Mouse (Mus musculus): ENCODE data around the gene Iqce.

- TF ChIP-seq REST (IDR thresholded peaks at IDR 0.05; ENCODE audit: insufficient read depth, insufficient read length) (no peak), POLR2A (IDR thresholded peaks at IDR 0.05; ENCODE audit: insufficient read length, low read depth) (no peak), E2F4 (IDR thresholded peaks at IDR 0.05; ENCODE audit: insufficient read depth) (no peak), MYOD1 (IDR thresholded peaks at IDR 0.05; ENCODE audit: control insufficient read depth in 1 of 3, insufficient read length in 2 of 3, low read depth in 2 of 3) (no peak), USF1 (IDR thresholded peaks at IDR 0.05; ENCODE audit: low read depth) (no peak), TCF12 (IDR thresholded peaks at IDR 0.05; ENCODE audit: insufficient read depth, poor library complexity, severe bottlenecking) (no peak)
These were observed 65.1 kb downstream of the Iqce start for GRCm38 (mm10) chr5:140637058-140637410.
